Mouse (Mus musculus): ENCODE data around the gene Rassf1. TPM values are rescaled to one million over a fixed set of nuclear protein-coding genes. Genes with fewer than 3 reads are reported as not detected.
A peak's percentile ranks its signal among the peaks of the same experiment; 100 is the strongest.

The Rassf1 gene
- polyA plus RNA-seq, 1 experiment from 2014 or later, result 47.7 TPM

DNA sequence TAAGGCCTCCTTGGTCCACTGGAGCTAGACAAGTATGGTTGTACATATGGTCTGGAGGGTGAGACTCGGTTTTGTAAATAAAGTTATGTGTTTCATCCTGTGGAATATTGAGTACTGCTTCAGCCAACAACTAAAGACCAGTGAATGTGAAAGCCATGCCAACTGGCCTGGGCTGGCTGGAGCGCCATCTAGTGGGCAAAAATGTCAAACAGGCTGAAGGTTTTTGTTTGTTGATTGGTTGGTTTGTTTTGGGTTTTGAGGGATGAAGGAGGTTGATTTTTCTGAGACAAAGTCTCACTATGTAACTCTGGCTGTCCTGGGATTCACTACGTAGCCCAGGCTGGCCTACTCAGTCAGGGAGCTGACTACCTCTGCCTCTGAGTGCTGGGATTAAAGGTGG is 5.8 kb upstream of the Rassf1 start:
- no peaks in the 10 kb centered on the region for H3K9me3 ChIP-seq (ENCODE audit: control insufficient read depth, low read length)
- H3K4me1 ChIP-seq (ENCODE audit: control insufficient read depth in 2 of 2, insufficient read depth in 2 of 2, low read length in 2 of 2), result peaks cover 18 to 30% of the 10 kb centered on the region in 2 experiments
- ATAC-seq (ENCODE audit: insufficient number of reproducible peaks, insufficient read depth, low FRiP score, low read depth), result no peak
- no peak overlapping the region for H3K4me3 ChIP-seq (ENCODE audit: control insufficient read depth in 1 of 2, insufficient read depth in 1 of 2, low read depth in 1 of 2, low read length in 2 of 2)
- peaks cover 8% of the 10 kb centered on the region for H3K27me3 ChIP-seq (ENCODE audit: control insufficient read depth, insufficient read depth, low read length)
- no peak overlapping the region for H3K4me2 ChIP-seq (ENCODE audit: low read length)
- H3K36me3 ChIP-seq (ENCODE audit: control insufficient read depth, insufficient read depth, low read length), result peaks cover 24% of the 10 kb centered on the region
- no peak overlapping the region for H3K27ac ChIP-seq (replicated peaks in 1 of 2; ENCODE audit: control insufficient read depth in 1 of 2, insufficient read depth in 1 of 2, low read depth in 2 of 2, low read length in 2 of 2)
- H3K9ac ChIP-seq (ENCODE audit: low read length), result no peak overlapping the region
- WGBS, result 10% methylated on average over 3 of the region's 3 CpGs

DNA sequence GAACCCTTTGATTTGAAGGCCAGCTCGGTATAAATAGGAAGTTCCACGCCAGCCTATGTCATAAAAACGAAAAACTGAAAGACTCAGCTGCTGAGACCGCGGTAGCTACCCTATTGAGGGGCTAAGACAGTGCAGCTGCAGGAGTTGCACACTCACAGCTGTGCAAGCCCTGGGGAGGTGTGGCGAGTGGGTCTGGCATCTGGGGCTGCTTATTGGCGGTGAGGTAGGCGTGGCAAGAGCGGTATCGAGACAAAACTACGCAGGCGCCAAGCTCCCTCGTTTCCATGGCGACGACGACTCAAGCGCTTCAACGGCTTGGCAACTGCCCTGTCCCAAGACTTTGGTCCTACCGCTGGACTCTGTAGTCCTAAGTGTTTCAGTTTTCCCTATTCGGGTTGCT is 4.3 kb upstream of the Rassf1 start, which contains the start of gene Zmynd10:
Gene Zmynd10 (plus strand): TSS at position 273 of the 400 bp plus-strand sequence.
- H3K4me2 ChIP-seq (ENCODE audit: low read length), result peak within 1 kb of the TSS; percentile 57
- 4% methylated on average over 20 of the region's 20 CpGs for WGBS
- H3K36me3 ChIP-seq (ENCODE audit: control insufficient read depth, insufficient read depth, low read length), result peaks cover 24% of the 10 kb centered on the region
- H3K4me1 ChIP-seq (ENCODE audit: control insufficient read depth in 2 of 2, insufficient read depth in 2 of 2, low read length in 2 of 2), result peaks cover 24 to 37% of the 10 kb centered on the region in 2 experiments
- no peak within 1 kb of the TSS for H3K27ac ChIP-seq (replicated peaks in 1 of 2; ENCODE audit: control insufficient read depth in 1 of 2, insufficient read depth in 1 of 2, low read depth in 2 of 2, low read length in 2 of 2)
- peak within 1 kb of the TSS in 1 of 2 experiments; percentile 14; a peak in 2 of 4 replicates for H3K4me3 ChIP-seq (ENCODE audit: control insufficient read depth in 1 of 2, insufficient read depth in 1 of 2, low read depth in 1 of 2, low read length in 2 of 2)
- peaks cover 12% of the 10 kb centered on the region for H3K27me3 ChIP-seq (ENCODE audit: control insufficient read depth, insufficient read depth, low read length)
- no peaks in the 10 kb centered on the region for H3K9me3 ChIP-seq (ENCODE audit: control insufficient read depth, low read length)
- peak; percentile 23 for ATAC-seq (ENCODE audit: insufficient number of reproducible peaks, insufficient read depth, low FRiP score, low read depth)
- peak within 1 kb of the TSS; percentile 40; the same call in 1 of the 2 replicates for H3K9ac ChIP-seq (ENCODE audit: low read length)

DNA sequence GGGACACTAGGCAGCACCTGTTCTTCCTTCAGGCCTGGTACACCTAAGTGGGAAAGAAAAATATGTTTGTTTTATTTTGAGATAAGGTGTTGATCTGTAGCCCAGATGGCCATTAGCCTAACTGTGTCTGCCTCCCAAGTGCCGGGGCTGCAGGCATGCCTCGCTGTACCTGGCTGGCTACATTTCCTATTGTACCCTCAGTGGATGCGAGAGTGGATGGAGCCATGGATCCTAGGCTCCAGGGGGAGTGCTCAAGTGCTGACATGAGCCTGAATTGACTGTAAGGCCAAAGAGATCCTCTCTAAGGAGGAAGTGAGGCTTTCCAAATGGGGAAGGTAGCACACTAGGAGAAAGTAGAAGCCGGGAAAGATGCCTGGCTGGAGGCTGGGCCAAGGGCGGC is 3.4 kb upstream of the Rassf1 start:
- Histone ChIP-seq H3K9me3 (ENCODE audit: control insufficient read depth, low read length) (no peaks in the 10 kb centered on the region), H3K27me3 (ENCODE audit: control insufficient read depth, insufficient read depth, low read length) (peaks cover 12% of the 10 kb centered on the region), H3K36me3 (ENCODE audit: control insufficient read depth, insufficient read depth, low read length) (peaks cover 24% of the 10 kb centered on the region), H3K27ac (replicated peaks in 1 of 2; ENCODE audit: control insufficient read depth in 1 of 2, insufficient read depth in 1 of 2, low read depth in 2 of 2, low read length in 2 of 2) (no peak overlapping the region), H3K9ac (ENCODE audit: low read length) (0 out of 2 replicates have a peak overlapping the region, but pooled peaks have one; percentile 3), H3K4me2 (ENCODE audit: low read length) (no peak overlapping the region), H3K4me1 (ENCODE audit: control insufficient read depth in 2 of 2, insufficient read depth in 2 of 2, low read length in 2 of 2) (peaks cover 17 to 38% of the 10 kb centered on the region in 2 experiments), H3K4me3 (ENCODE audit: control insufficient read depth in 1 of 2, insufficient read depth in 1 of 2, low read depth in 1 of 2, low read length in 2 of 2) (no peak overlapping the region)
- 71% methylated on average over 5 of the region's 5 CpGs for WGBS
- no peak for ATAC-seq (ENCODE audit: insufficient number of reproducible peaks, insufficient read depth, low FRiP score, low read depth)

- Histone ChIP-seq H3K27me3 (ENCODE audit: control insufficient read depth, insufficient read depth, low read length) (peaks cover 12% of the 10 kb centered on the region), H3K9me3 (ENCODE audit: control insufficient read depth, low read length) (no peaks in the 10 kb centered on the region), H3K4me2 (ENCODE audit: low read length) (no peak overlapping the region), H3K36me3 (ENCODE audit: control insufficient read depth, insufficient read depth, low read length) (peaks cover 19% of the 10 kb centered on the region), H3K9ac (ENCODE audit: low read length) (no peak overlapping the region), H3K4me1 (ENCODE audit: control insufficient read depth in 2 of 2, insufficient read depth in 2 of 2, low read length in 2 of 2) (peaks cover 24 to 39% of the 10 kb centered on the region in 2 experiments), H3K4me3 (ENCODE audit: control insufficient read depth in 1 of 2, insufficient read depth in 1 of 2, low read depth in 1 of 2, low read length in 2 of 2) (no peak overlapping the region), H3K27ac (replicated peaks in 1 of 2; ENCODE audit: control insufficient read depth in 1 of 2, insufficient read depth in 1 of 2, low read depth in 2 of 2, low read length in 2 of 2) (no peak overlapping the region)
- 83% methylated on average over 10 of the region's 10 CpGs for WGBS
- ATAC-seq (ENCODE audit: insufficient number of reproducible peaks, insufficient read depth, low FRiP score, low read depth), result no peak
These were observed 2.5 kb upstream of the Rassf1 start for GRCm38 (mm10) chr9:107548820-107549219.

GRCm38 (mm10) chr9:107549297-107550074 is 1.9 kb upstream of the Rassf1 start:
- no peaks in the 10 kb centered on the region for H3K9me3 ChIP-seq (ENCODE audit: control insufficient read depth, low read length)
- H3K4me1 ChIP-seq (ENCODE audit: control insufficient read depth in 2 of 2, insufficient read depth in 2 of 2, low read length in 2 of 2), result peaks cover 24 to 40% of the 10 kb centered on the region in 2 experiments
- no peak overlapping the region for H3K9ac ChIP-seq (ENCODE audit: low read length)
- no peak overlapping the region for H3K27ac ChIP-seq (replicated peaks in 1 of 2; ENCODE audit: control insufficient read depth in 1 of 2, insufficient read depth in 1 of 2, low read depth in 2 of 2, low read length in 2 of 2)
- no peak overlapping the region for H3K4me3 ChIP-seq (ENCODE audit: control insufficient read depth in 1 of 2, insufficient read depth in 1 of 2, low read depth in 1 of 2, low read length in 2 of 2)
- no peak for ATAC-seq (ENCODE audit: insufficient number of reproducible peaks, insufficient read depth, low FRiP score, low read depth)
- H3K4me2 ChIP-seq (ENCODE audit: low read length), result no peak overlapping the region
- peaks cover 12% of the 10 kb centered on the region for H3K27me3 ChIP-seq (ENCODE audit: control insufficient read depth, insufficient read depth, low read length)
- H3K36me3 ChIP-seq (ENCODE audit: control insufficient read depth, insufficient read depth, low read length), result peaks cover 12% of the 10 kb centered on the region
- 78% methylated on average over 20 of the region's 20 CpGs for WGBS

- peak overlapping the region; percentile 46 to 50; a peak in 3 of 4 replicates for H3K4me3 ChIP-seq (ENCODE audit: control insufficient read depth in 1 of 2, insufficient read depth in 1 of 2, low read depth in 1 of 2, low read length in 2 of 2)
- WGBS, result 43% methylated on average over 23 of the region's 23 CpGs
- no peaks in the 10 kb centered on the region for H3K9me3 ChIP-seq (ENCODE audit: control insufficient read depth, low read length)
- peaks cover 24 to 41% of the 10 kb centered on the region in 2 experiments for H3K4me1 ChIP-seq (ENCODE audit: control insufficient read depth in 2 of 2, insufficient read depth in 2 of 2, low read length in 2 of 2)
- peak overlapping the region; percentile 79 for H3K9ac ChIP-seq (ENCODE audit: low read length)
- H3K36me3 ChIP-seq (ENCODE audit: control insufficient read depth, insufficient read depth, low read length), result peaks cover 1% of the 10 kb centered on the region; the same call in 1 of the 2 replicates
- no peak for ATAC-seq (ENCODE audit: insufficient number of reproducible peaks, insufficient read depth, low FRiP score, low read depth)
- peaks cover 12% of the 10 kb centered on the region for H3K27me3 ChIP-seq (ENCODE audit: control insufficient read depth, insufficient read depth, low read length)
- H3K4me2 ChIP-seq (ENCODE audit: low read length), result peak overlapping the region; percentile 88
- 0 out of 4 replicates have a peak overlapping the region, but pooled peaks of 1 of the 2 experiments have one; percentile 9 for H3K27ac ChIP-seq (replicated peaks in 1 of 2; ENCODE audit: control insufficient read depth in 1 of 2, insufficient read depth in 1 of 2, low read depth in 2 of 2, low read length in 2 of 2)
These were observed 751 bp upstream of the Rassf1 start for GRCm38 (mm10) chr9:107550491-107551116.

GRCm38 (mm10) chr9:107551890-107552355 is 568 bp downstream of the Rassf1 start:
- peak overlapping the region; percentile 6 to 57; a peak in 2 of 4 replicates for H3K27ac ChIP-seq (replicated peaks in 1 of 2; ENCODE audit: control insufficient read depth in 1 of 2, insufficient read depth in 1 of 2, low read depth in 2 of 2, low read length in 2 of 2)
- H3K9ac ChIP-seq (ENCODE audit: low read length), result peak overlapping the region; percentile 79
- H3K36me3 ChIP-seq (ENCODE audit: control insufficient read depth, insufficient read depth, low read length), result peaks cover 6% of the 10 kb centered on the region; the same call in 1 of the 2 replicates
- H3K27me3 ChIP-seq (ENCODE audit: control insufficient read depth, insufficient read depth, low read length), result peaks cover 12% of the 10 kb centered on the region
- no peak for ATAC-seq (ENCODE audit: insufficient number of reproducible peaks, insufficient read depth, low FRiP score, low read depth)
- no peaks in the 10 kb centered on the region for H3K9me3 ChIP-seq (ENCODE audit: control insufficient read depth, low read length)
- peaks cover 27 to 48% of the 10 kb centered on the region in 2 experiments for H3K4me1 ChIP-seq (ENCODE audit: control insufficient read depth in 2 of 2, insufficient read depth in 2 of 2, low read length in 2 of 2)
- H3K4me2 ChIP-seq (ENCODE audit: low read length), result peak overlapping the region; percentile 88
- H3K4me3 ChIP-seq (ENCODE audit: control insufficient read depth in 1 of 2, insufficient read depth in 1 of 2, low read depth in 1 of 2, low read length in 2 of 2), result peak overlapping the region; percentile 46 to 50
- WGBS, result 16% methylated on average over 8 of the region's 8 CpGs

All from heart, embryonic 14.5 days (tissue).